Mouse (Mus musculus): Measurements from ENCODE around the gene Rgs1.

The Rgs1 gene

DNA sequence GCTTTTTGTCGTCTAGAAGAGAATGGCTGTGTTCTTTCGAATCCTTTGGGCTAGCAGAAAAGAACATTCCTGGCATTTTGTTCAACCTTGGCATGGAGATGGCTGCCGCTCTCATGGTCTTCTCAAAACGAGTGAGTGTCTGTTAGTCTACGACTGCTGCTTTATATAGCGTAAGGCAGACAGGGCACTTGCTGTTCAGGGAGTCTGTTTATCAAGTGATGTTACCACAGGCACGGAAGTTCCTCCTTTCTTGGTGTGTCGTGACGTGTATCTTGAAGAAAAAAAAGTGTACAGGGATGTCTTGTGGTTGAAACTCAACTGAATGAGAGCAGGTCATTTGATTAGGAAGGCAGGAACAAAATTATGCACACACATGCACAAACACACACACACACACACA is at the start of gene Rgs1:
TSS of gene Rgs1 (minus strand) at position 320 of the 400 bp plus-strand sequence.
- DNase-seq (ENCODE audit: low read depth, low spot score) = no peak

DNA sequence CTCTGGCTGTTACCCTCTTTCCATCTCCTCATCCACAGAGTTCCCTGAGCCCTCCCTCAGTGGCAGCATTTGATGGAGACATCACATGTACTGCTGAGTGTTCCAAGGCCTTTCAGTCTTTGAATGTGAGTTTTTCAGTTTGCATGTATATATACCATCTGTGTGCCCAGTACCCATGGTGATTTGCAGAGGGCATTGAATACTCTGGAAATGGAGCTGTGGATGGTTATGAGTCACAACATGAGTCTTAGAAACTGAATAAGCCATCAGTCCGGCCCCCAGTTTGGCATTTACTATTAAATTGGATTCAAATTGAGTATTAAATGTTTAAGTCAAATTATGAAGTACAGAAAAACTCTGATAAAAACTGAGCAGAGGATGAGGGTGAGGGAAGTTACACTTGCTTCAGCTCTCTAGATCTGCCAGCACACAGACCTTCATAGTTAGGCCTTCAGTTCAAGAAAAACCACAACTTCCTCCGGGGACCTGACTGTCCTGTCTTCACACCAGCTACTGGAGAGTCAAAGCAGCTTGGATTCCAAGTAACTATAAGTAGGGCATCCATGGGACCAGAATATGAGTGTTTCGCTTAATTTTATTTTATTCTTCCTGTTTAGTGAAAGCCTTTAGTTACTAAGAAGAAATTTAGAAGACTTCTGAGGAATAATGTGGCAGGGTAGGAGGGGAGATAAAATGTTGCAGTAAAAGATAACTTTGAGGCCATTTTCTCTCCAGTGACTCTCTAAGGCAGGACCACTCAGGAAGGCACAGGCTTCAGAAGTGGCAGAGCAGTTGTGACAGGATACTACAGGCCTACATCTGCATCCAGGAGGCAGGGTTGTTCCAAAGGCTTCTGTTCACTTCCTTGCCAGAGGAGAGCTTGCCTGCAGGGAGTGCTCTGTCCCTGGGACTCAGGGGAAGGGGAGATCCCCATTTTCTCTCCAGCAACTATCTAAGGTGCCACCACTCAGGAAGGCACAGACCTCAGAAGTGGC is 34.3 kb upstream of the Rgs1 start:
- DNase-seq (ENCODE audit: low read depth, low spot score) = no peak

DNA sequence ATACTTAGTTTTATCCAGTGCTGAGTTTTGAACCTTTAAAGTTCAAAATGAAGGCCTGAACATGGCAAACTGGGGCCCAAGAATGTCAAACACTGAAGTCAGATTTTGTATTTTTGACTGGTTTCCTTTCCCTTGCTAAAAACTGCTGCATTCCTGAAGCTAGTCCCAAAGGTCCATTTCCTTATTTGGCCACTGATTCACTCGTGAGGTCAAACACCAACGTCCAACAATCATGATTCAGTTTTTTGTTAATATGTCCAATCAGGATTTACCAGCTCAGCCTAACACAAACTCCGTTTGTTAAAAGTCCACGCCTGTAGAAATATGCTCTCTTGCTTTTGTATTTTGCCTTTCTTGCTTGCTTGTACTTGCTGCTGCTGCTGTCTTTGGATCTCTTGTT is 31.0 kb upstream of the Rgs1 start:
- DNase-seq (ENCODE audit: low read depth, low spot score) = peak; percentile 3

DNA sequence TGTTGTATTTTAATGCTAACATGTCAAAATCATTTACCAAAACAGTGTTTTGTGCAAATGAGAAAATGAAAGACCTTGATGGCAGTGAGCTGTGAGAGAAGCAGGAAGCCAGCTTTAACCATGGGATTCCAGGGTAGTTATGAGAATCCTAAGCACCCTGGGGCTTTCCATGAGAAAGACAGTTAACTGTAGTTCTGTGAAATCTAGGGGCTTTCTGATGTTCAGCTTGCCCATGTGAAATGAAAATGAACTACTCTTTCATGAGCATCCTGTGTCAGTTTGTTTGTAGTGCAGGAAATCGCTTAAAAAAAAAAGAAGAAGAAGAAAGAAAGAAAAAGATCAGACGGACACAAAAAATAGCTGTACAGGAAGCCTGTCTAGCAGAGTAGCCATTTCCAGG is 23.9 kb upstream of the Rgs1 start:
- DNase-seq (ENCODE audit: low read depth, low spot score) = no peak

DNA sequence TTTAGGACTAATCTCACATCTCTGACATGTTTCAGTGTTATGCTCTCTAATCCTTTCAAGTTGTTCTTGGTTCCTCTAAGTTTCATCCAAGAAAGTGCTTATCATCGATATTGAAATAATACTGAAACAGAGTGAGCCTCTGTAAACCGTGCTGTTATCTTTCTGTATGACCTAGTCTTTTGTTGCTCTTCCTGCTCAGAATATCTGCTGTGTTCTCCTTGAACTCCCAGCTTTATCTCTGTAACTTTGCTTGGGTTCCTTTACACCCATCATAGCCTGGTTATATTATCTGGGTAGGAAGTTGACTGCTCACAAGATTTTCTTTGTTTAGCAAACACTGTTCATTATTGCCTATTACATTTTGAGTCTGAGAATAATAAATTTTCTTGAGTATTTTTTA is 20.1 kb upstream of the Rgs1 start:
- no peak for DNase-seq (ENCODE audit: low read depth, low spot score)

DNA sequence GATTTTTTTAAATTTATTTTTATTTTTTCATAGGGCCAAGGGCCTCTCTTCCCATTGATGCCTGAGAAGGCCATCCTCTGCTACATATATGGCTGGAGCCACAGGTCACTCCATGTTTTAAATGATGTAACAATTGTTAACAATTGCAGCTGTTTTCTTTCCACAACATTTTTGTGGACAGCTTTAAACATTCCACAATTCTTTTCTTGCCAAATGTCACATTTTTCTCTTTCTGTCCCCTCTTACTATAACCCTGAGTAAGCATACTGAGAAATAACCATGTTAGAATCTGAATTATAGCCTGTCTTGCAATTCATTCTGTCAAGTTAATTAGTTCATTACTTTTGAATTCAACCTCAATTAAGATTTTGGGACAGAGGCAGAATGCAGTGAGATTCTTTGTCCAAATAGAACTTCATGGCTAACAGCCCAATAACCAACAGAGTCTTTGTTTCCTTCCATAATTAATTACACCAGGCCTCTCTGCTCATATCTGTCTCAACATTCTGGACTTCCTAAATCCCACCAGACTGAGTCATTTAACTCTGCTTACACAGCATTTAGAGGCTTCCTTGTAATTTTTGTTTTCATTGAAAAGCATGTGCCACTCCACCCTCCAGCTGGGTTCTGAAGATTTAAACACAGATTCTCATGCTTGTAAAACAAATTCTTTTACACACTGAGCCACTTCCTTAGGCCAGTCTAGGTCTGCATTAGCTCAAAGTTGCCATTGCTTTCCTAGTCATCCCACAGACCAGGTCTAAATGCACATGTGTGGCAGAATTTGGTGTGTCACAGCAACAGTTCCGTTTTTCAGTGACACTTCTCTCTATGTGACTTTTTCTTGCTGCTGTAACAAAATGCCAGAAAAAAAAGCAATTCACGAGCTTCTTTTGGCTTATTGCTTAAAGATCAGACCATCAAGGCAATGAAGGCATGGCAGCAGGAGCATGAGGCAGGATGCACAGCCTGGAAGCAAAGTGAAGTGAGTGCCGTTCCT is 18.7 kb upstream of the Rgs1 start:
- no peak for DNase-seq (ENCODE audit: low read depth, low spot score)

DNA sequence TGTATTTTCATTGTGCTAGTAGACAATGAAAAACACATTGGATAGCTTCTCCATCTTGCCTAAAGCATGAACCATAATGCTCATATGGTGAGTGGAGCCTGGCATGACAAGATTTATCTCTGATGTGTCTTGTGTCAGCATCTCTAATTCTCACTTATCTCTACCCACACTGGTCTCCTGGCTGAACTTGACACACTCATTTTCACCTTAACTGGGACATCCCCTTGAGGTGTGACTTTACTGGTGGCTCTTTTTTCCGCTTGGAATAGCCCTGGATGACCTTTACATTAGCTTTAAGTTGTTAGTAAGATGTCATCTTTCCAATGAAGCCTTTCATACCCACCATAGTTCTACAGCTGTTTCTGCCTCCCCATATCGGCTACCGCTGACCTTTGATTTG is 15.0 kb upstream of the Rgs1 start:
- DNase-seq (ENCODE audit: low read depth, low spot score) = no peak

DNA sequence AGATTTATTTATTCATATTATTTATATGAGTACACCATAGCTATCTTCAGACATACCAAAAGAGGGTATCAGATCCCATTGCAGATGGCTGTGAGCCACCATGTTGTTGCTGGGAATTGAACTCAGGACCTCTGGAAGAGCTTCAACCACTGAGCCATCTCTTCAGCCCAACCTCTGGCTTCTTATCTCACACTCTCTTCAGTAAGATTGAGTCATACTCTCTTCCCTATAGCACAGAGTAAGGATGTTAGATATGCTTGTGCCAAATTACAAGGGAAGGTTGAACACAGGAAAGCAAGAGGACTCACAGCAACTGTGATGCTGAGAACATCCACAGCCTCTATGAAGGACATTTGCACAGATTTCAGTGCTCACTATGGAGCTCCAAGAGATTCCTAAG is 13.0 kb upstream of the Rgs1 start:
- no peak for DNase-seq (ENCODE audit: low read depth, low spot score)

DNA sequence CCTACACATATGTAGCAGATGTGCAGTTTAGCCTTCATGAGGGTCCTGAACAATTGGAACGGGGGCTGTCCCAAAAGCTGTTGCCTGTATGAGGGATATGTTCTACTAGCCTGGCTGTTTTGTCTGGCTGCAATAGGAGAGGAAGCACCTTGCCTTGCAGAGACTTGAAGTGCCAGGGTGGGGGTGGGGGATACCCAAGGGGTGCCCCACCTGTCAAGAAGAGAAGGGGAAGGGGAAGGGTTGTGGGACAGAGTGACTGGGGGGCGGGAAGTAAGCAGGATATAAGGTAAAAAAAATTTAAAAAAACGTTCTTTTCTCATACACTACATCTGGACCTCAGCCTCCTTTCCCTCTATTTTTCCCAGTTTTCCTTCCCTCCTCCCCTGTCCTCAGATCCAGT is 9.7 kb upstream of the Rgs1 start:
- no peak for DNase-seq (ENCODE audit: low read depth, low spot score)

DNA sequence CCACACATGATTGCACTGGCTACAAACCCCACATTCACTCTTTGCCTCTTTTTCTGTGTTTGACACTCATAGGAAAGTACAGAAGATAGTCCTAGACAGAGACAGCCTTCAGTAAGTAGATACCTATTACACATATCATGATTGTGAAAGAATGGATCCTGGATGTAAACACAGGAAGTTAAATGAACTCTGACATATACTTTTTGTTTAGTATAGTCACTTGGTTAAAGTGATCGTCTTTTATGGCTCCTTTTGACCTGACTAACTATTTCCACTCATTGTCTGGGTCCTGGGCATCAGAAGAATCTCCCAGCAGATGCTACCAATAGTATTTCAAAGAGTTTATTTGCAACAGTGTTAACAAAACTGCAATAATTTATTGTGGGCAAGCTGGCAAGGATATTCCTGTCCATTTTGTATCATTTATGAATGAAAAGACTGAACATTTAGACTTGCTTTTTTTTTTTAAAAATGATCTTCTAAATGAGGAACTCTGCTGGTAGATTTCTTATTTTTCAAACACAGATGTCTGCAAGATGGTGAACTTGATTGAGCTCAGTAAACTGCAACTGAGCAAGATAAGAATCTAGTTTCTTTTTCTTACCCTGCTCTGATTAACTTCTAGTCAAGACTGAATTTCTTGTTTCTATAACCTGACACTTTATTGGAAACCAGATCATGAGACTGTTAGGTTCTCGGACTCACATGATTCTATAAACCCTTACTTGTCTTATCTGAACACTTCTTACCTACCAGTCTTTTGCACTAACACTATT is 7.7 kb upstream of the Rgs1 start:
- DNase-seq (ENCODE audit: low read depth, low spot score) = no peak

DNA sequence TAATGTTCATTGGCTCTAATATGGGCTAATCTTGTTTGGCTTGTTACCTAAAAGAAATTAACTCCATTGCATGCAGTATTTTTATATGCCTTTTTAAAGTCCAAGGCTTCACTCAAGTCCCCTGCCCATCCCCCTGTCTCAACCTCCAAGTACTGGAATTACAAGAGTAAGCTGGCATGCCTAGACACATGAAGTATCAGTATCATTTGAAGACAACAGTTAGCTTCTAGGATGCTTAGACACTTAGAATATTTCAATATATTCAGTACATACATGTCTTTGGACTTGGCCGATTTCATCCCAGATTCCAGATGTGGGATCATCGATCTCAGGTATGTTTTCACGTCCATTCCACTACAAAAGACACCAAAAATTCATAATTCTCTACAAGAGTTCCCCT is 836 bp downstream of the Rgs1 start:
- DNase-seq (ENCODE audit: low read depth, low spot score) = no peak

DNA sequence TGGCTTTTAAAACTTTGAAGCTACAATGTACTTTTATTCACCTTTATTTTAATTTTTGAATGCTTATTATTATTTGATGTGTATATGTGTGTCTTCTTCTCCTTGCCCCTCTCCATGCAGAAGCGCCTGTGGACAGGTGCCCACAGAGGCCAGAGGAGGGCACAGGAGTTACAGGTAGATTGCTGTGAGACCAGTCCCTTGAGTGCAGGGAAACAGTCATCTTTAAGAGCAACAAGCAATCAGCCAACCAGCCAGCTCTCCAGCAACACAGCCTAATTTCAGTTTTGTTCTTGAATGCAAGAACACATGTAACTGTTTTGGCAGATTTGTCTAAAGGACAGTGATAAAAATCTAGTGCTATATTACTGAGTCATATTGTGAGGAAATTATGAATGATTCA is 1.7 kb downstream of the Rgs1 start:
- no peak for DNase-seq (ENCODE audit: low read depth, low spot score)

DNA sequence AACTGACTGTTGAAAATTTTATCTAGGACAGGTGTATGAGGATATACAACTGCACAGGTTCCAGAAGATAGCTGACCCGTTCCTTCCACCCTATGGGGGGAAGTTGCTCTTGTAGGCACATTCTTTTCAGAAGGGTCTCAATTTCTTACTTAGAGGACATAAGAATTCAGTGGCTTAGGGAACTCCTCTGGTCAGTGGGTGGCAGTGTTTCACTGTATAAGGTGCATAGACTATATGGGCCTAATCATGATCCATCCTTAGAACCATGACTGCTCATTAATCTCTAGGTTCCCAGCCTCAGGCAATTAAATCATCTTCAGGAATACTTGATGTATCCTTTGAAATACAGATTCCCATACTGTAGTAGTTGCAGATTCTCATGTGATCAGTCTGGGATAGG is 5.5 kb downstream of the Rgs1 start:
- no peak for DNase-seq (ENCODE audit: low read depth, low spot score)

DNA sequence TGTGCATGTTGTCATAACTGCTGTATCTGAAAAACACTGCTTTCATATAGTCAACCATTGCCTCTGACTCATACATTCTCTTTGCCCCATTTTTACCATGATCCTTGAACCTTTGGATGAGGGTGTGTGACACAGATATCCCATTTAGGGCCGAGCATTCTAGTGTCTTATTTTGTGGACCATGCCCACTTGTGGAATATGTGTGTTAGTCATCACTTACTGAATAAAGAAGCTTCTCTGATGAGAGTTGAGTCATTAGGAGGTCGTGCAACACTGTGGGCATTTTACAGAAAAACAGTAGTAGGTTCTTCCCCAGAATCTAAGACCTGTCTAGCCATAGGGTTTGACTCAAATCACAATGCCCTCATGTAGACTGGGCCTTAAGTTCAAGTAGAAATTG is 9.8 kb downstream of the Rgs1 start:
- DNase-seq (ENCODE audit: low read depth, low spot score) = no peak

DNA sequence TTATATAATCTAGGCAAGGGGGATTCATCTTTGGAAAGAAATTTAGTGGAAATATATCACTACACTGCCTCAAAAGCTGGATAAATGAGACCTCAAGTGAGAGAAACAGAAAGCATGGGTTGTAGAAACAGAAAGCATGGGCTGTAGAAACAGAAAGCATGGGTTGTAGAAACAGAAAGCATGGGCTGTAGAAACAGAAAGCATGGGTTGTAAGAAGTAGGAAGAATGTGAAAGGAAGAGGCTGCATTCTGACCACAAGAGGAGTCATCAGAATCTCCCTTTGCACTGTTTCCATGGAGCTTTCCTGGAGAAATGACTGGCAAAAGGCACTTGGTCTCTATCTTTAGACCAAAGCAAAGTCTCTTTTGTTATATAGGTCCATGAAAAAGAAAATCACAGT is 33.8 kb downstream of the Rgs1 start:
- no peak for DNase-seq (ENCODE audit: low read depth, low spot score)

DNA sequence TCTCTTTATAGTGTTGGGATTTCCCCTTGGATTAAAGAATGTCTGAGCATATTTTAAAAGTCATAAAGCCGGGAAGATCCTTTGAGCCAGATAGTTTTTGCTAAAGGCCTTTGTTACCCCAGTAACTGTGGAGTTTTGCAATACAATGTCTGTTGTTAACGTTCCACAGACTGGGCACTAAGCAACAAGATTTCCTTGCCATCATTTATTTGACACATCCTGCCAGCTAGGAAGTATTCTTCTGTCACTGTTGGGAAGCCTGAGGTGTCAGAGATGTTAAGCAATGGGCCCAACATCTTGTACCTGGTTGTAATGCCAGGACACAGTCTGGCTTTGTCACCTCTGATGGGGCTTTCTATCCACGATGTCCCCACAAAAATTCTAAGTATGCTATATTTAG is 38.1 kb downstream of the Rgs1 start:
- no peak for DNase-seq (ENCODE audit: low read depth, low spot score)

DNA sequence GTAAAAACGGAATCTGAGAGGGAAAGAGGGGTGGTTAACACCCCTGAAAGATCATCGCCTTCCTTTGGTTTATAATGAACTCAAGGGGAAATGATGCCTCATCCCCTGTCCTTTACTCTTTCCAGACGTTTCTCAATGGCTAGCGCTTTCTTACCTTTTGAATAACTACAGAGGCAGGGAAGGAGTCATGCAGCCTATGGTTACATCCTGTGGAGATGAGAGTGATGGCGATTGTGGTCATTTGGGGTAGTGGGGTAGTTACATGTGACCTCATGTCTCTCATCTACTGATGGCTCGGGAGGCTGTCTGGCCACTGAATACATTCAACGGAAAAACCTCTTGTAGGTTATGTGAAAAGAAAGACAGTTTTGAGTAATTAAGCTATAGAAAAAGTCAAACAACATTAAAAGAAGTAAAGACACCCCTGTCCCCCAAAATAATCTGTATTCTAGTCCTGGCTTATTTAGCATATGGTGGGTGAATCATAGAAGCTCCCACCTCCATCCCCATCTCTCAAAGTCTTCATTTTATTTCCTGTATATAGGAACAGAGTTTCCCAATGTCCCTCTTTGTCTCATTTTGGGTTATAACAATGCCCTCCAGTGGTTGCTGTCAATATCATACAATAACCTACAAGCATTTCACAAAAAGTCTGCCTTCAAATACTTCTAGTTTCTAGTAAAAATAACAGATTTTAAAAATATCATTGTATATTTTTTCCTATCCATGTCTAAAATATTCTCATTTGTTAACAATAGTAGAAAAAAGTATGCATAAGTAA is 42.6 kb downstream of the Rgs1 start:
- no peak for DNase-seq (ENCODE audit: low read depth, low spot score)

DNA sequence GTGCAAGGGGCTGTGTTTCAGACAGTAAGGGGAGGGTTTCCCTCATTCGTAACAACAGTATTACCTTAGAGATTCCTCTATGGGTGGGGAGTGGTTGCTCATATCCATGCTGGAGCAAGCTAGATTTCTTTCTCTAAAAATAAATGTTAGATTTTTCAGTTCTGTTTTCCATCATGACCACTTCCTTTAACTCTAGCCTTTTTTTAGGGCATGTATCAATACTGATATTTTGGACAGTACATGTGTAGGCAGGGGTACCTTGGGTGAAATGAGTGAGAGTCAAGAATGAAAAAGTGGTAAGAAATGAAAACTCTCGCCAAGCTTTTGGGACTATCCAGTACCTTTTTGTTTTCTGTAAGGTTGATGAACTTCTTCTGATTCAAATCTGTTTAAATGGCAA is 44.3 kb downstream of the Rgs1 start:
- no peak for DNase-seq (ENCODE audit: low read depth, low spot score)

DNA sequence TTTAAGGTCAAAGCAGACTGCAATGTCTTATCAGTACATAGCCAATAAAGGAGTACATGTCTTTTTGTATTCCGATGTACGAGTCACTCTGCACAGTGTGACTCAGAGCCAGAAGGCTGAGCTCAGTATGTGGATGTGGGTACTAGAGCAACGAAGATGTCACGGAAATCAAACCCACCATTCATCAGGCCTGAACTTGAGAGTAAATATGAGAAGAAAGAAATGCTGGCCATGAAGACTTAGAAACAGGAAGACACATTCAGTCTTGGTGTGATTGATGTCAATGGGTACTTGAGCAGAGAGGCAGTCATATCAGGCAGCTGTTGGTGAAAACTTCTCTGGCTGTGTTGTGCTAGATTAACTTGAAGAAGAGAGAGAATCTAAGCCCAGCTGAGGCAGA is 46.1 kb downstream of the Rgs1 start:
- DNase-seq (ENCODE audit: low read depth, low spot score) = no peak

DNA sequence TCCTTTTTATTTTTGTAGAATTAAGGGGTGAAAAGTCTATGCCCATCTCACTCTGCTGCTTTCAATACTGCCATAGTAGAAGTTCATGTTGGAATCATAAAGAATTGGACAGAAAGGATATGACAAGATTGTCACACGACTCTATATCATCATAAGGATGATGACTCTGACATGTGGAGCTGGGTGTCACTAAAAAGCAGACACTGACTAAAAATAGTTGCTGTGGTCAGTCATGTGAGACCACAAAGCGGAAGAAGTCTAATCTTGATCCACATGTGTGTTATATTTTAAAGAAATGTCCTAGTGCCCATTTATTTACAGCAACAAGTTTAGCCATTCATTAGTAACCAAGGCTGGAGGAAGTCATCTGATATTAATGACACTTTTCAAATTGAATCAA is 48.5 kb downstream of the Rgs1 start:
- DNase-seq (ENCODE audit: low read depth, low spot score) = peak; percentile 38

DNA sequence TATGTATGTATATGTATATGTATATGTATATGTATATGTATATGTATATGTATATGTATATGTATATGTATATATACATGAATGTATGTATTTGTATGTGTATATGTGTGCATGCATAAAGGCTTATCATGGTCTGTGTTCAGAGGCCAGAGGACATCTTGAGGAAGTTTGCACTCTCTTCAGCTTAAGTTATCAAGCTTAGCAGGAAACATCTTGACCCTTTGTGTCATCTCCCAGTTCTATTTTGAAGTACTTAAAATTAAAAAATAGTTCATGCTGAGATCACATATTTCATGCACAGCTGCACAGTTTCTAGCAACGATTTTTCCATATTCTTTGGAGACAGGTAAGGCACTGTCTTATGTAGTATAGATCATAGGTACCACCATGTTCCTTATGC is 49.5 kb downstream of the Rgs1 start:
- DNase-seq (ENCODE audit: low read depth, low spot score) = no peak

Data from skeletal muscle tissue, adult 2 months (tissue).